Mouse (Mus musculus): ENCODE results near the gene Clhc1. TPM values are rescaled to one million over a fixed set of nuclear protein-coding genes. Genes with fewer than 3 reads are reported as not detected.

Gene Clhc1
- total and polyA plus RNA-seq, 3 experiments = 3.9 to 6.5 (median 6.3) TPM

GRCm38 (mm10) chr11:29547752-29548503 is at the start of gene Clhc1, which contains the start of gene Rps27a (continued):
- 0 out of 2 replicates have a peak, but pooled peaks have one; percentile 18 for TF ChIP-seq E2F4 (IDR thresholded peaks at IDR 0.05; ENCODE audit: insufficient replicate concordance, low read depth, low read length)

- DNase-seq (ENCODE audit: extremely low read depth) = no peak
- no peak overlapping the region for H3K9ac ChIP-seq (ENCODE audit: insufficient read depth, low read depth)
- in situ Hi-C loops (cut with MboI; ENCODE audit: low pct_ligation_motif_present, low pct_unique_long_range_greater_than_20kb, low sequenced_read_pairs) = no loop called here
Observed at GRCm38 (mm10) chr11:29503948-29504893, 43.5 kb upstream of the Clhc1 start.

GRCm38 (mm10) chr11:29504899-29505625 is 42.7 kb upstream of the Clhc1 start:
- Histone ChIP-seq H3K4me3 (replicated peaks in 1 of 3; ENCODE audit: low read depth in 2 of 3, low read length in 2 of 3, poor library complexity in 1 of 3) (no peak overlapping the region), H3K36me3 (replicated peaks in 1 of 2; ENCODE audit: control insufficient read depth in 1 of 2, insufficient read depth in 1 of 2, low read length in 1 of 2) (peaks cover 25 to 55% of the 10 kb centered on the region in 2 experiments), H3K4me2 (ENCODE audit: insufficient read depth, low read depth, poor library complexity, severe bottlenecking) (no peak overlapping the region), H3K27ac (ENCODE audit: insufficient read depth, low read depth) (no peak overlapping the region), H3K4me1 (ENCODE audit: control insufficient read depth in 1 of 2, insufficient read depth in 2 of 2) (no peaks in the 10 kb centered on the region), H3K27me3 (replicated peaks) (no peaks in the 10 kb centered on the region), H3K9me3 (replicated peaks; ENCODE audit: low read length) (no peaks in the 10 kb centered on the region), H3K79me2 (replicated peaks; ENCODE audit: control insufficient read depth, extremely low read depth, insufficient read depth, poor library complexity, severe bottlenecking) (no peaks in the 10 kb centered on the region; the same call in 1 of the 2 replicates), H3K9ac (ENCODE audit: insufficient read depth, low read depth) (no peak overlapping the region)
- no peak for TF ChIP-seq PAX5 (IDR thresholded peaks at IDR 0.05; ENCODE audit: low read length)
- TF ChIP-seq POLR2AphosphoS2 (IDR thresholded peaks at IDR 0.05; ENCODE audit: low read depth, low read length) = no peak
- TF ChIP-seq MAZ (IDR thresholded peaks at IDR 0.05; ENCODE audit: low read depth, low read length) = no peak
- no peak for TF ChIP-seq HCFC1 (IDR thresholded peaks at IDR 0.05; ENCODE audit: low read depth, low read length)
- no peak for TF ChIP-seq TBP (conservative IDR thresholded peaks at IDR 0.05; ENCODE audit: low read depth, low read length)
- no peak for TF ChIP-seq ZKSCAN1 (IDR thresholded peaks at IDR 0.05; ENCODE audit: borderline replicate concordance, low read depth, low read length)
- TF ChIP-seq SIN3A (IDR thresholded peaks at IDR 0.05; ENCODE audit: low read length) = no peak
- no peak for TF ChIP-seq ZC3H11A (IDR thresholded peaks at IDR 0.05; ENCODE audit: low read depth, low read length)
- no peak for TF ChIP-seq ETS1 (conservative IDR thresholded peaks at IDR 0.05; ENCODE audit: low read depth, low read length)
- TF ChIP-seq USF1 (IDR thresholded peaks at IDR 0.05; ENCODE audit: low read depth, low read length) = no peak
- in situ Hi-C loops (cut with MboI; ENCODE audit: low pct_ligation_motif_present, low pct_unique_long_range_greater_than_20kb, low sequenced_read_pairs) (no loop called here), dilution Hi-C loops (cut with MboI; ENCODE audit: extremely low pct_ligation_motif_present, extremely low pct_unique_long_range_greater_than_20kb, low sequenced_read_pairs) (no loop called here)
- no peak for DNase-seq (ENCODE audit: extremely low read depth)

More at GRCm38 (mm10) chr11:29503948-29504893, 43.5 kb upstream of the Clhc1 start:
- Histone ChIP-seq H3K4me3 (replicated peaks in 1 of 3; ENCODE audit: low read depth in 2 of 3, low read length in 2 of 3, poor library complexity in 1 of 3) (no peak overlapping the region), H3K27ac (ENCODE audit: insufficient read depth, low read depth) (no peak overlapping the region), H3K79me2 (replicated peaks; ENCODE audit: control insufficient read depth, extremely low read depth, insufficient read depth, poor library complexity, severe bottlenecking) (no peaks in the 10 kb centered on the region; the same call in 1 of the 2 replicates), H3K4me2 (ENCODE audit: insufficient read depth, low read depth, poor library complexity, severe bottlenecking) (no peak overlapping the region), H3K27me3 (replicated peaks) (no peaks in the 10 kb centered on the region), H3K36me3 (replicated peaks in 1 of 2; ENCODE audit: control insufficient read depth in 1 of 2, insufficient read depth in 1 of 2, low read length in 1 of 2) (peaks cover 28 to 57% of the 10 kb centered on the region in 2 experiments), H3K4me1 (ENCODE audit: control insufficient read depth in 1 of 2, insufficient read depth in 2 of 2) (no peaks in the 10 kb centered on the region), H3K9me3 (replicated peaks; ENCODE audit: low read length) (no peaks in the 10 kb centered on the region)
- dilution Hi-C loops (cut with MboI; ENCODE audit: extremely low pct_ligation_motif_present, extremely low pct_unique_long_range_greater_than_20kb, low sequenced_read_pairs) = no loop called here
- TF ChIP-seq TCF12 (IDR thresholded peaks at IDR 0.05; ENCODE audit: low read depth, low read length) (no peak), ELF1 (IDR thresholded peaks at IDR 0.05; ENCODE audit: low read depth, low read length) (no peak), MYC (IDR thresholded peaks at IDR 0.05; ENCODE audit: low read depth, low read length) (no peak), ZNF384 (IDR thresholded peaks at IDR 0.05; ENCODE audit: low read depth, low read length) (no peak), MXI1 (IDR thresholded peaks at IDR 0.05; ENCODE audit: low read depth, low read length) (no peak), UBTF (IDR thresholded peaks at IDR 0.05; ENCODE audit: low read depth, low read length) (no peak), JUN (IDR thresholded peaks at IDR 0.05; ENCODE audit: insufficient read depth, low read depth, low read length) (no peak), ZKSCAN1 (IDR thresholded peaks at IDR 0.05; ENCODE audit: borderline replicate concordance, low read depth, low read length) (no peak), CTCF (conservative IDR thresholded peaks at IDR 0.05 in 1 of 2, IDR thresholded peaks at IDR 0.05 in 1 of 2; ENCODE audit: low read depth in 2 of 2, low read length in 2 of 2) (no peak)
